Mouse (Mus musculus) kidney, postnatal 0 days (tissue): ENCODE results near the gene Klhl42. TPM values are rescaled to one million over a fixed set of nuclear protein-coding genes. Genes with fewer than 3 reads are reported as not detected.
A peak's percentile ranks its signal among the peaks of the same experiment; 100 is the strongest.

Experiments
- ATAC-seq: fragments of 200-750 bp; cut with Nextera tagmentation; replicated peaks from 2 replicates; pipeline ENCODE4 v1.8.0; 2017; ENCODE audit warnings: low read depth, moderate number of reproducible peaks, moderate TSS enrichment, moderate library complexity; ENCODE audit not compliant: low FRiP score
- DNase-seq: peaks from one replicate; pipeline ENCODE4 v3.0.0-alpha.2; 2016; ENCODE audit warnings: low spot score
- H3K27ac ChIP-seq: fragments of 300-500 bp; sonication (generic); 2 replicates; pipeline ENCODE4 v1.5.1; 2014; ENCODE audit warnings: mild to moderate bottlenecking
- H3K27me3 ChIP-seq: fragments of 300-500 bp; sonication (generic); 2 replicates; pipeline ENCODE4 v1.6.1; 2014; ENCODE audit warnings: low read length, mixed read lengths; ENCODE audit not compliant: insufficient read depth
- H3K36me3 ChIP-seq: fragments of 300-500 bp; sonication (generic); 2 replicates; pipeline ENCODE4 v1.6.1; 2014; ENCODE audit warnings: low read length, mixed read lengths; ENCODE audit not compliant: insufficient read depth
- H3K4me1 ChIP-seq: fragments of 300-500 bp; sonication (generic); replicated peaks from 2 replicates; pipeline ENCODE4 v1.6.1; 2014; ENCODE audit warnings: antibody characterized with exemption, low read length, mixed read lengths; ENCODE audit not compliant: insufficient read depth
- H3K4me2 ChIP-seq: fragments of 300-500 bp; sonication (generic); 2 replicates; pipeline ENCODE4 v1.6.1; 2014; ENCODE audit warnings: mild to moderate bottlenecking, low read length, moderate library complexity, mixed read lengths
- H3K4me3 ChIP-seq: fragments of 300-500 bp; sonication (generic); replicated peaks from 2 replicates; pipeline ENCODE4 v1.5.1; 2014; ENCODE audit warnings: low read depth, low read length
- H3K9ac ChIP-seq: fragments of 300-500 bp; sonication (generic); 2 replicates; pipeline ENCODE4 v1.6.1; 2014; ENCODE audit warnings: low read depth, low read length
- H3K9me3 ChIP-seq: fragments of 300-500 bp; sonication (generic); replicated peaks from 2 replicates; pipeline ENCODE4 v1.6.1; 2016; ENCODE audit warnings: low read length, inconsistent platforms, mixed read lengths
- CTCF ChIP-seq: IDR thresholded peaks from 2 replicates; pipeline ENCODE4 v1.5.1; 2016; ENCODE audit warnings: antibody characterized with exemption, low read depth, mild to moderate bottlenecking, moderate library complexity
- WGBS: fragments of 180-500 bp; shearing (Covaris S2); extraction: QIAGEN DNeasy Blood & Tissue Kit; methylation state at CpG from one replicate; pipeline ENCODE4 v1.1.7; 2014; 5-methylcytosine and 5-hydroxymethylcytosine counted together
- polyA plus RNA-seq: library from polyadenylated mRNA; unstranded; fragments of >200 nt; fragmentation: Nextera tagmentation; extraction: Ambion mirVana; gene quantifications from 2 replicates; pipeline ENCODE4 v1.2.1, GENCODE M21; 2015

The Klhl42 gene
- polyA plus RNA-seq, 1 experiment from 2014 or later: 6.0 TPM

DNA sequence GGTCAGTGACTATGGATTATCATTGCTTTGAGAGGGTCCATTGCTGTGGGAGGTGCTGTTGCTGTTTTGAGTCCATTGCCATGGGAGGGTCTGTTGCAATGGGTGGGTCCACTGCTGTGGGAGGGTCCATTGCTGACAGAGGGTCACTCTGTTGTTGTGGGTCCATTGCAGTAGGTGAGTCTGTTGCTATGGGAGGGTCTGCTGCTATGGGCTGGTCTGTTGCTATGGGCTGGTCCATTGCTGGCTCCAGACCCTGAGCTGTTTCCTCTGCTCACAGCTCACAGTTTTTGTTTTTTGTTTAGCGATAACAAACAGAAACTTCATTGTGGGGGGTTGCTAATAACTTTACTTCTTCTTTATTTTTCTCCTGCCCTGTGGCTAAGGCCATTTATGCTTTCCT, 14.3 kb downstream of the Klhl42 start:
- Histone ChIP-seq H3K4me3 (no peak overlapping the region), H3K27me3 (no peaks in the 10 kb centered on the region), H3K27ac (no peak overlapping the region), H3K36me3 (peaks cover 28% of the 10 kb centered on the region; the same call in 1 of the 2 replicates), H3K4me1 (no peaks in the 10 kb centered on the region), H3K9ac (no peak overlapping the region), H3K9me3 (no peaks in the 10 kb centered on the region), H3K4me2 (no peak overlapping the region)
- ATAC-seq (no peak), DNase-seq (no peak)
- no peak for TF ChIP-seq CTCF
- WGBS: 100% methylated on average over 1 of the region's 1 CpGs

DNA sequence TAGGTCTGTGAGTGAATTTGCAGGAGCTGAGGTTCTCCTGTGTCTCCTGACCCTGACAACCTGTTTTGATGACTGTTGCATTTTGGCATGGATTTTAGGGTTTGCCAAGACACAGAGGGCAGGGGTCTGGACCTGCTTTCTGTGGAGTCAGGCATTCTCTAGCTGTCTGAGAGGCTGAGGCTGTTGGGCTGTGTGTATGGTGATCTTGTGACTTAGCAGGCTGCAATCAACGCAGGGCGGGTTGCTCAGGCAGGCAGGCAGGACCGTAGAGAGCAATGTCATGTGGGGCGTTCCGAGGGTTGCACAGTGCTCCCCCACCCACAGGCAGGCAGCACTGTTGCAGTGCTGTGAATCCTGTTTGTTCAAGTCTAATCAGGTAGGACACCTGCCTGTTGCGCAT, 15.5 kb downstream of the Klhl42 start:
- 79% methylated on average over 6 of the region's 6 CpGs for WGBS
- ATAC-seq (peak; percentile 49; the same call in 1 of the 2 replicates), DNase-seq (no peak)
- no peak for TF ChIP-seq CTCF
- Histone ChIP-seq H3K27me3 (no peaks in the 10 kb centered on the region), H3K9me3 (no peaks in the 10 kb centered on the region), H3K4me1 (no peaks in the 10 kb centered on the region), H3K27ac (no peak overlapping the region), H3K9ac (no peak overlapping the region), H3K36me3 (peaks cover 25% of the 10 kb centered on the region; the same call in 1 of the 2 replicates), H3K4me3 (no peak overlapping the region), H3K4me2 (no peak overlapping the region)

DNA sequence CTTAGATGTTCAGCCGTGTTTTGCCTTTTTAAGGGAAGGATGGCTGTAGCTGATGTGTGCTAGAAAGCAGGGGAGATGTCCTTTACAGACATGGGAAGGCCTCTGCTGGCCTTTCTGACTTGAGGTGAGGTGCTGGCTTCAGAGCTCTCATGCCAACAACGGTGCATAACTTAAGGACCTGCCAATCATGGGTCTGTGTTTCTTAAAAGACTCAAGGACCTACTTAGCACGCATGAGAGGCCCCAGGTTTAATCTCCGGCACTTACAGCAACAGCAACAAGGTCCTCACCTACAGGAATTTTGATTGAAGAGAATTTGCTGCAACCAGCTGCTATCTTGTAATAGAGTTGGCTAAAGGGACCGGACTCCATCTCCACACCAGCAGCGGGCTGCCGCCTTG, 18.1 kb downstream of the Klhl42 start:
- Histone ChIP-seq H3K4me1 (no peaks in the 10 kb centered on the region), H3K36me3 (peaks cover 24% of the 10 kb centered on the region; the same call in 1 of the 2 replicates), H3K9ac (no peak overlapping the region), H3K4me3 (no peak overlapping the region), H3K27me3 (no peaks in the 10 kb centered on the region), H3K27ac (no peak overlapping the region), H3K4me2 (no peak overlapping the region), H3K9me3 (no peaks in the 10 kb centered on the region)
- DNase-seq (no peak), ATAC-seq (no peak)
- WGBS: 88% methylated on average over 7 of the region's 7 CpGs
- TF ChIP-seq CTCF: no peak

DNA sequence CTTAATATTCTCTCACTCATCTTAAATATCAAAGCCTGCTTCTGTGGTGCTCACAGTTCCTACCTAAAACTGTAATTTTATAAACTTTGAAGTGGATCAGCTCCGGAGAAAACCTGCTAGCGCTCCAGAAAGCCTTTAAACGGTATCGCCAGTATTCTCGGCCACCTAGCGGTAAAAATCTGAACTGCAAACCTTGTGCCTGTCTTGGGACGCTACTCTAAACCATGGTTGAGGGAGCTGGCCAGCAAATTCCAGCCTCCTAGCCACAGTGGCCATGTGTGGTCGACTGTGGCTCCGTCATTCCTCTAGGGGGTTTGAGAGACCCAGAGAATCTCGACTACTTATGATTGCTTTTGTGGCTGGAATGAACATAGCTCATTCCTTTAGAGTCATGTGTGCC, 25.4 kb downstream of the Klhl42 start:
- peak; percentile 73 for ATAC-seq

DNA sequence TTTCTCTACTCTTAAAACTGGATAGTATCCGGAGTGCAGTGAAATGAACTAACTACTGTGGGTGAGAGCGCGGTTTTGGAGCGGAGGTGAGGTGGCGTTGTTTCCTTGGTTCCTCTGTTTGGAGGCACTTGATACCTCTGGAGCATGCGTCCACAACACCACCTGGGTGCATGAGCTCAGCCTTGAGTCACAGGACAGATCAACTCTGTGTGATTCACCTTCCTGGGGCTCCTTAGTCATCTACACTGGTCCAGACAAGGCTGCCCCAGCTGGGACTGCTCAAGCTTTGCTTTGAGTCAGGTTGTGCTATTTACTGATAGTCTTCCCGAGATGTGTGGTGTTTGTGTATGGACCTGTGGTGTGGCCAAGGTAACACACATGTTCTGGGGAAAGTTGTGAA, 26.6 kb downstream of the Klhl42 start:
- Histone ChIP-seq H3K27me3 (no peaks in the 10 kb centered on the region), H3K4me2 (no peak overlapping the region), H3K4me3 (no peak overlapping the region), H3K27ac (no peak overlapping the region), H3K4me1 (no peaks in the 10 kb centered on the region), H3K36me3 (no peaks in the 10 kb centered on the region), H3K9me3 (no peaks in the 10 kb centered on the region), H3K9ac (no peak overlapping the region)
- 94% methylated on average over 7 of the region's 7 CpGs for WGBS
- no peak for DNase-seq
- ATAC-seq: no peak
- no peak for TF ChIP-seq CTCF

More for the DNA sequence above, 25.4 kb downstream of the Klhl42 start:
- no peaks in the 10 kb centered on the region for H3K36me3 ChIP-seq
- no peak overlapping the region for H3K4me2 ChIP-seq
- WGBS: 6% methylated on average over 10 of the region's 10 CpGs
- H3K4me3 ChIP-seq: no peak overlapping the region
- H3K9me3 ChIP-seq: no peaks in the 10 kb centered on the region
- TF ChIP-seq CTCF: peak; percentile 89
- H3K4me1 ChIP-seq: no peaks in the 10 kb centered on the region
- DNase-seq: peak; percentile 91
- H3K27ac ChIP-seq: no peak overlapping the region
- H3K27me3 ChIP-seq: no peaks in the 10 kb centered on the region
- H3K9ac ChIP-seq: no peak overlapping the region

DNA sequence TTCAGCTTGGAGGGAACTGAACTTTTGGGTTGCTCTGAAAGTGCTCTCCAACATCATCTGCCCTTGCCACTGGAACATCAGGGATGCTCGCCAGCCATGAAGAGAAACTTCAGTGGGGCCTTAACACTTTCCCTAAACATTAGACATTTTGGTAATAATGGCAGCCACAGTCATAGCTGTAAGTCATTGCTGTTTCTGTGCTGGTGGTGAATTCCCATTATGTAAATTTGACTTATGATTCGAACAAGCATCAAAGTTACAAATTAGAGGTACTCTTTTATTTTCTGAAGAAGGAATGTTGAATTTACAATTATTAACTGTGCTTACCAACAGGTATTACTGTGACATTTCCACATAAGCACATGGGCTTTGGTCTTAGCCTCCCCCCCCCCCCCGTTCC, 27.0 kb downstream of the Klhl42 start:
- Histone ChIP-seq H3K36me3 (no peaks in the 10 kb centered on the region), H3K4me3 (no peak overlapping the region), H3K27ac (no peak overlapping the region), H3K4me2 (no peak overlapping the region), H3K9me3 (no peaks in the 10 kb centered on the region), H3K9ac (no peak overlapping the region), H3K4me1 (no peaks in the 10 kb centered on the region), H3K27me3 (no peaks in the 10 kb centered on the region)
- TF ChIP-seq CTCF: no peak
- WGBS: 89% methylated on average over 3 of the region's 3 CpGs
- no peak for ATAC-seq
- no peak for DNase-seq

DNA sequence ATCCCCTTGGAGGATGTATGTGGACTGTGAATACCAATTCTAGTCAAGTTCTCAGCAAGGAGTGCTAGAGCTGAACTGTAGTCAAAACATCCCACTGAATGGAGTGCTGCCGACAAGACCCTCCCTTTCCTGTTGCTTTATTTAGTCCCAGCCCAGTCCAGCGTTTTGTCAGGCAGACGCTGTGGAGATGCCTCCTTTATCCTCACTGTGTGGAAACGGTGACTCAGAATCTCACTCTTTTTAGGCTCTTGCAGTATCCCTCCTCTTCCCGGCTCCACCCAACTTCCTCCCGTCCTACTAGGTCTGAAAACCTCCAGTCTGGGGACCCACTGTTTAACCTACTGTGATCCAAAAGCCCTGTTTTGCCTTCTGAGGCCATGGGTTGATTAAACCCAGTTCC, 30.1 kb downstream of the Klhl42 start:
- Histone ChIP-seq H3K4me2 (no peak overlapping the region), H3K27me3 (no peaks in the 10 kb centered on the region), H3K9ac (no peak overlapping the region), H3K9me3 (no peaks in the 10 kb centered on the region), H3K27ac (no peak overlapping the region), H3K4me1 (no peaks in the 10 kb centered on the region), H3K36me3 (no peaks in the 10 kb centered on the region), H3K4me3 (no peak overlapping the region)
- peak; percentile 29 for DNase-seq
- no peak for TF ChIP-seq CTCF
- WGBS: 48% methylated on average over 6 of the region's 6 CpGs
- ATAC-seq: no peak
